Mouse (Mus musculus) erythroid progenitor cell, adult 5-6 weeks (primary cell): ENCODE measurements around the gene Cphx2. TPM values are rescaled to one million over a fixed set of nuclear protein-coding genes. Genes with fewer than 3 reads are reported as not detected.

Experiments
- total RNA-seq, 2 experiments: library from RNA; stranded (forward) in 1 of 2; stranded (reverse) in 1 of 2; fragments of 150-400 nt in 1 of 2; fragments of 186-747, 209-891 nt in 1 of 2; gene quantifications; 2 replicates each; pipeline versions ENCODE4 v1.2.3 to v1.2.4; 2015 to 2017; ENCODE audit warnings: low replicate concordance in 2 of 2

The Cphx2 gene
- total RNA-seq, 2 experiments from 2014 or later: not detected

Other genes starting within 250 kb of the Cphx2 start
- gene Anxa11, start 239.4 kb upstream of the Cphx2 start, total RNA-seq (2015; ENCODE audit: low replicate concordance): 12.3 and 26.0 TPM in 2 replicates
- gene Anxa11, start 239.4 kb upstream of the Cphx2 start, total RNA-seq (2017; ENCODE audit: low replicate concordance): 2.1 and 5.1 TPM in 2 replicates
- not detected in 2 replicates for gene Plac9a, start 178.4 kb upstream of the Cphx2 start, total RNA-seq (2015; ENCODE audit: low replicate concordance)
- not detected in 2 replicates for gene Plac9a, start 178.4 kb upstream of the Cphx2 start, total RNA-seq (2017; ENCODE audit: low replicate concordance)
- 2.9 and 11.3 TPM in 2 replicates for gene Tmem254a, start 153.8 kb upstream of the Cphx2 start, total RNA-seq (2015; ENCODE audit: low replicate concordance)
- gene Tmem254a, start 153.8 kb upstream of the Cphx2 start, total RNA-seq (2017; ENCODE audit: low replicate concordance): not detected in 2 replicates
- gene Cphx1, start 143.2 kb upstream of the Cphx2 start, total RNA-seq (2015; ENCODE audit: low replicate concordance): not detected in 2 replicates
- gene Cphx1, start 143.2 kb upstream of the Cphx2 start, total RNA-seq (2017; ENCODE audit: low replicate concordance): not detected in 2 replicates
- not detected in 2 replicates for gene Duxbl1, start 102.9 kb upstream of the Cphx2 start, total RNA-seq (2015; ENCODE audit: low replicate concordance)
- gene Duxbl1, start 102.9 kb upstream of the Cphx2 start, total RNA-seq (2017; ENCODE audit: low replicate concordance): not detected in 2 replicates
- 1.7 TPM in 1 of 2 replicates, not detected in the other for gene Gm9780, start 38.8 kb upstream of the Cphx2 start, total RNA-seq (2015; ENCODE audit: low replicate concordance)
- gene Gm9780, start 38.8 kb upstream of the Cphx2 start, total RNA-seq (2017; ENCODE audit: low replicate concordance): 0.64 TPM in 1 of 2 replicates, not detected in the other
- gene Tmem254c, start 14.2 kb upstream of the Cphx2 start, total RNA-seq (2015; ENCODE audit: low replicate concordance): 12.6 TPM in 1 of 2 replicates, not detected in the other
- gene Tmem254c, start 14.2 kb upstream of the Cphx2 start, total RNA-seq (2017; ENCODE audit: low replicate concordance): 4.4 TPM in 1 of 2 replicates, not detected in the other
- not detected in 2 replicates for gene Cphx3, start 781 bp downstream of the Cphx2 start, total RNA-seq (2015; ENCODE audit: low replicate concordance)
- not detected in 2 replicates for gene Cphx3, start 781 bp downstream of the Cphx2 start, total RNA-seq (2017; ENCODE audit: low replicate concordance)
- not detected in 2 replicates for gene Duxbl2, start 36.8 kb downstream of the Cphx2 start, total RNA-seq (2015; ENCODE audit: low replicate concordance)
- gene Duxbl2, start 36.8 kb downstream of the Cphx2 start, total RNA-seq (2017; ENCODE audit: low replicate concordance): not detected in 2 replicates
- gene Plac9b, start 101.0 kb downstream of the Cphx2 start, total RNA-seq (2015; ENCODE audit: low replicate concordance): not detected in 2 replicates
- gene Plac9b, start 101.0 kb downstream of the Cphx2 start, total RNA-seq (2017; ENCODE audit: low replicate concordance): not detected in 2 replicates
- gene Tmem254b, start 125.5 kb downstream of the Cphx2 start, total RNA-seq (2015; ENCODE audit: low replicate concordance): not detected in 2 replicates
- gene Tmem254b, start 125.5 kb downstream of the Cphx2 start, total RNA-seq (2017; ENCODE audit: low replicate concordance): 4.4 TPM in 1 of 2 replicates, not detected in the other
- not detected in 2 replicates for gene Duxbl3, start 176.4 kb downstream of the Cphx2 start, total RNA-seq (2015; ENCODE audit: low replicate concordance)
- not detected in 2 replicates for gene Duxbl3, start 176.4 kb downstream of the Cphx2 start, total RNA-seq (2017; ENCODE audit: low replicate concordance)